Mouse (Mus musculus) thymus, adult 2 months (tissue): ENCODE results near the gene Cep295nl. TPM values are rescaled to one million over a fixed set of nuclear protein-coding genes. Genes with fewer than 3 reads are reported as not detected.
"Not testable (repeated sequence)": the region's sequence is repeated elsewhere in the genome, so short reads cannot be mapped to it uniquely, and the experiment has no call there.

Source experiments
- DNase-seq: peaks from one replicate; pipeline ENCODE4 v3.0.0; 2021
- H3K27ac ChIP-seq: fragments of 200-500 bp; 2 replicates; pipeline ENCODE4 v1.5.1; 2012; ENCODE audit warnings: low read length, control low read depth; ENCODE audit not compliant: control insufficient read depth, insufficient read depth
- H3K27me3 ChIP-seq: fragments of 200-500 bp; 2 replicates; pipeline ENCODE4 v1.6.1; 2012; ENCODE audit warnings: mild to moderate bottlenecking, low read length, moderate library complexity, mixed read lengths; ENCODE audit not compliant: control insufficient read depth, insufficient read depth
- H3K36me3 ChIP-seq: fragments of 200-500 bp; 2 replicates; pipeline ENCODE4 v1.6.1; 2012; ENCODE audit warnings: mild to moderate bottlenecking, low read length, moderate library complexity; ENCODE audit not compliant: control insufficient read depth, insufficient read depth
- H3K4me1 ChIP-seq: fragments of 200-500 bp; replicated peaks from 2 replicates; pipeline ENCODE4 v1.6.1; 2012; ENCODE audit warnings: low read length; ENCODE audit not compliant: control insufficient read depth, insufficient read depth
- H3K4me3 ChIP-seq: fragments of 200-500 bp; 2 replicates; pipeline ENCODE4 v1.5.1; 2012; ENCODE audit warnings: mild to moderate bottlenecking, low read length, control low read depth, moderate library complexity; ENCODE audit not compliant: control insufficient read depth, insufficient read depth
- CTCF ChIP-seq: fragments of 200-500 bp; IDR thresholded peaks from 2 replicates; pipeline ENCODE4 v1.5.1; 2012; ENCODE audit warnings: mild to moderate bottlenecking, control low read depth, low read length, moderate library complexity, borderline replicate concordance; ENCODE audit not compliant: control insufficient read depth, poor library complexity, insufficient read depth; ENCODE audit errors: extremely low read depth
- POLR2A ChIP-seq: fragments of 200-500 bp; IDR thresholded peaks from 2 replicates; pipeline ENCODE4 v1.6.1; 2012; ENCODE audit warnings: mild to moderate bottlenecking, low read length, control low read depth, moderate library complexity; ENCODE audit not compliant: control insufficient read depth, poor library complexity, insufficient read depth; ENCODE audit errors: extremely low read depth
- WGBS: fragments of 180-500 bp; shearing (Covaris S2); methylation state at CpG from one replicate; pipeline ENCODE4 v1.1.7; 2018; 5-methylcytosine and 5-hydroxymethylcytosine counted together
- polyA plus RNA-seq: library from polyadenylated mRNA; depleted of rRNA; stranded (reverse); fragments of >200 nt; gene quantifications from 2 replicates; pipeline ENCODE4 v1.2.3, GENCODE M21; 2012; rRNA removed

Gene Cep295nl
- polyA plus RNA-seq: 0.26 and 0.32 TPM in 2 replicates

GRCm38 (mm10) chr11:118342400-118342981 lies at the start of gene Cep295nl:
Gene Cep295nl (minus strand): TSS chr11:118342500.
- no peak for DNase-seq
- Histone ChIP-seq H3K36me3 (no peaks in the 10 kb centered on the region), H3K4me3 (no peak within 1 kb of the TSS), H3K27ac (no peak within 1 kb of the TSS), H3K27me3 (no peaks in the 10 kb centered on the region), H3K4me1 (peaks cover 57% of the 10 kb centered on the region)
- WGBS: 85% methylated on average over 7 of the region's 7 CpGs
- no peak for TF ChIP-seq CTCF
- TF ChIP-seq POLR2A: no peak

DNA sequence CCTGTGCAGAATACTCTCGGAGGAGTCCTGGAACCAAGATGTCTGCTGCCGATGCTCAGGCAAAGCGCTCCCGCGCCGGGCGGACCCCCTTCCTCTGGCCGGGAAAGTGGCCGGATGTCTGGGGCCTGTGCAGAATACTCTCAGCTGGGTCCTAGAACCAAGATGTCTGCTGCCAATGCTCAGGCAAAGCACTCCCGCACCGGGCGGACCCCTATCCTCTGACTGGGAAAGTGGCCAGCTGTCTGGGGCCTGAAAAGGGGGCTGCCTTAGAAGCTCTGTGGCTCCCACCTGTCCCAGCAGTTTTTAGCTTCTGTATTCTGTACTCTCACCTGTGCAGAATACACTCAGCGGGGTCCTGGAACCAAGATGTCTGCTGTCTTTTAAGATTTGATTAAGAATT lies 45.5 kb upstream of the Cep295nl start:
- H3K27me3 ChIP-seq, H3K4me3 ChIP-seq, H3K27ac ChIP-seq, H3K36me3 ChIP-seq, H3K4me1 ChIP-seq, DNase-seq: not testable (repeated sequence)
- 96% methylated on average over 13 of the region's 13 CpGs for WGBS

GRCm38 (mm10) chr11:118379251-118380009 lies 37.1 kb upstream of the Cep295nl start:
- H3K4me3 ChIP-seq: no peak overlapping the region
- H3K27me3 ChIP-seq: no peaks in the 10 kb centered on the region
- peak; percentile 82 for DNase-seq
- 52% methylated on average over 11 of the region's 11 CpGs for WGBS
- H3K4me1 ChIP-seq: no peaks in the 10 kb centered on the region
- no peaks in the 10 kb centered on the region for H3K36me3 ChIP-seq
- H3K27ac ChIP-seq: no peak overlapping the region
- TF ChIP-seq CTCF (peak; percentile 77), POLR2A (no peak)

- WGBS: 97% methylated on average over 6 of the region's 6 CpGs
Observed at GRCm38 (mm10) chr11:118378656-118379055, 36.4 kb upstream of the Cep295nl start.

DNA sequence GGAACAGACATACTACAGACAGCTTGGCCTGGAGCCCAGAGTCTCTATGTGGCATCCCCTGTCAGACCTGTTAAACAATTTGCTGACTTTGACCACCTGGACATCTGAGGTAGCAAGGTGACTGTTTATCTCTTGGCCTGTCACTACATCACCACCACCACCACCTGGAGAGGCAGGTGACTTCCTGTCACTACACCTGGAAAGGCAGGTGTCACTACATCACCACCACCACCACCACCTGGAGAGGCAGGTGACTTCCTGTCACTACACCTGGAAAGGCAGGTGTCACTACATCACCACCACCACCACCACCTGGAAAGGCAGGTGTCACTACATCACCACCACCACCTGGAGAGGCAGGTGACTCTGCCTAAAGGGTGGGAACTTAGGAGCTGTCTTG lies 34.0 kb upstream of the Cep295nl start:
- not testable (repeated sequence) for H3K27me3 ChIP-seq, H3K4me3 ChIP-seq, H3K36me3 ChIP-seq, DNase-seq, H3K27ac ChIP-seq, H3K4me1 ChIP-seq

More at GRCm38 (mm10) chr11:118378656-118379055, 36.4 kb upstream of the Cep295nl start:
- Histone ChIP-seq H3K27ac (no peak overlapping the region), H3K4me1 (no peaks in the 10 kb centered on the region), H3K4me3 (no peak overlapping the region), H3K27me3 (no peaks in the 10 kb centered on the region), H3K36me3 (no peaks in the 10 kb centered on the region)
- no peak for DNase-seq
- TF ChIP-seq POLR2A (no peak), CTCF (no peak)

- H3K27me3 ChIP-seq: no peaks in the 10 kb centered on the region
- no peak overlapping the region for H3K27ac ChIP-seq
- H3K4me1 ChIP-seq: no peaks in the 10 kb centered on the region
- 91% methylated on average over 5 of the region's 5 CpGs for WGBS
- H3K4me3 ChIP-seq: no peak overlapping the region
- H3K36me3 ChIP-seq: no peaks in the 10 kb centered on the region
- TF ChIP-seq CTCF (no peak), POLR2A (no peak)
- no peak for DNase-seq
Observed at GRCm38 (mm10) chr11:118375881-118376280, 33.6 kb upstream of the Cep295nl start.

GRCm38 (mm10) chr11:118375461-118375860 lies 33.2 kb upstream of the Cep295nl start:
- DNase-seq: no peak
- Histone ChIP-seq H3K4me3 (no peak overlapping the region), H3K36me3 (no peaks in the 10 kb centered on the region), H3K4me1 (no peaks in the 10 kb centered on the region), H3K27ac (no peak overlapping the region), H3K27me3 (no peaks in the 10 kb centered on the region)
- no peak for TF ChIP-seq POLR2A
- no peak for TF ChIP-seq CTCF
- WGBS: 95% methylated on average over 8 of the region's 8 CpGs
